Mouse (Mus musculus) forebrain, embryonic 11.5 days (tissue): ENCODE measurements around the gene Fbxl14. TPM values are rescaled to one million over a fixed set of nuclear protein-coding genes. Genes with fewer than 3 reads are reported as not detected.
"Not testable (repeated sequence)": the region's sequence is repeated elsewhere in the genome, so short reads cannot be mapped to it uniquely, and the experiment has no call there.

ENCODE experiments used
- ATAC-seq: fragments of 200-750 bp; cut with Nextera tagmentation; replicated peaks from 2 replicates; pipeline ENCODE4 v1.8.0; 2017; ENCODE audit warnings: moderate TSS enrichment; ENCODE audit not compliant: low FRiP score
- DNase-seq: peaks from one replicate; pipeline ENCODE4 v3.0.0-alpha.2; 2017; ENCODE audit warnings: low spot score
- H3K27ac ChIP-seq: fragments of 300-500 bp; sonication (generic); 2 replicates; pipeline ENCODE4 v1.5.1; 2014; ENCODE audit warnings: low read depth, low read length
- H3K27me3 ChIP-seq: fragments of 300-500 bp; sonication (generic); 2 replicates; pipeline ENCODE4 v1.6.1; 2014; ENCODE audit warnings: mild to moderate bottlenecking, low read length, mixed read lengths; ENCODE audit not compliant: control insufficient read depth, insufficient read depth
- H3K36me3 ChIP-seq: fragments of 300-500 bp; sonication (generic); 2 replicates; pipeline ENCODE4 v1.6.1; 2014; ENCODE audit warnings: mild to moderate bottlenecking, low read length, moderate library complexity, mixed read lengths; ENCODE audit not compliant: control insufficient read depth, insufficient read depth
- H3K4me1 ChIP-seq: fragments of 300-500 bp; sonication (generic); replicated peaks from 2 replicates; pipeline ENCODE4 v1.6.1; 2014; ENCODE audit warnings: low read length, mixed read lengths; ENCODE audit not compliant: control insufficient read depth, insufficient read depth
- H3K4me2 ChIP-seq: fragments of 300-500 bp; sonication (generic); 2 replicates; pipeline ENCODE4 v1.6.1; 2014; ENCODE audit warnings: low read depth, mild to moderate bottlenecking, low read length, moderate library complexity, mixed read lengths; ENCODE audit not compliant: severe bottlenecking
- H3K4me3 ChIP-seq: fragments of 300-500 bp; sonication (generic); 2 replicates; pipeline ENCODE4 v1.5.1; 2014; ENCODE audit warnings: low read depth, low read length
- H3K9ac ChIP-seq: fragments of 300-500 bp; sonication (generic); 2 replicates; pipeline ENCODE4 v1.6.1; 2014; ENCODE audit warnings: low read length
- H3K9me3 ChIP-seq: fragments of 300-500 bp; sonication (generic); 2 replicates; pipeline ENCODE4 v1.6.1; 2016; ENCODE audit warnings: low read length, mixed read lengths; ENCODE audit not compliant: control insufficient read depth
- WGBS: fragments of 180-500 bp; shearing (Covaris S2); extraction: QIAGEN DNeasy Blood & Tissue Kit; methylation state at CpG from one replicate; pipeline ENCODE4 v1.1.7; 2014; 5-methylcytosine and 5-hydroxymethylcytosine counted together
- polyA plus RNA-seq: library from polyadenylated mRNA; unstranded; fragments of >200 nt; fragmentation: Nextera tagmentation; extraction: Ambion mirVana; gene quantifications from 2 replicates; pipeline ENCODE4 v1.2.1, GENCODE M21; 2014

Gene Fbxl14
- 5.6 and 6.3 TPM in 2 replicates for polyA plus RNA-seq

DNA sequence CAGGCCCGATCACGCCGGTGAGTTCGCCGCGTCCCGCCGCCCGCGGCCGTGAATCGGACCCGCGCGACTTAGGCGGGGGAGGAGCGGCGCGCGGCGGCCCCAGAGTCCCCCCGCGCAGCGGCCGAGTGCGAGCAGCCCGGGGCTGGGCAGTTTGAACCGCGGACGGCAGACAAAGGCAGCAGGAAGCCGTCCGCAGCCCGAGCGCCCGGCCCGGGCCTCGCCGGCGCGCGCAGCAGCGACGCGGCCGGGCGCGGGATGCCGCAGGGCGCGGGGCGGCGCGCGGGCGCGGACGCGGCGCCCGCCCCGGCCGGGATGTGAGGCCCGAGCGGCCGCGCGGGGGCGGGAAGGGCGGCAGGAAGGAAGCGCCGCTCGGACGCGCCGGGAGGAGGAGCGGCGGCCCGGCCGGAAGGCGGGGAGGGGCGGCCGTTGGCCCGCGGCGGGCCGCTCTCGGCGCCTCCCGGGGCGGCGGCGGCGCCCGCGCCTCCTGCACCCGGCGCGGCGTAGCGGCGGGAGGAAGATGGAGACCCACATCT is at the start of gene Fbxl14:
Fbxl14 (plus strand) TSS at position 326 of the 533 bp plus-strand sequence.
- under 1% methylated on average over 89 of the region's 101 CpGs for WGBS

DNA sequence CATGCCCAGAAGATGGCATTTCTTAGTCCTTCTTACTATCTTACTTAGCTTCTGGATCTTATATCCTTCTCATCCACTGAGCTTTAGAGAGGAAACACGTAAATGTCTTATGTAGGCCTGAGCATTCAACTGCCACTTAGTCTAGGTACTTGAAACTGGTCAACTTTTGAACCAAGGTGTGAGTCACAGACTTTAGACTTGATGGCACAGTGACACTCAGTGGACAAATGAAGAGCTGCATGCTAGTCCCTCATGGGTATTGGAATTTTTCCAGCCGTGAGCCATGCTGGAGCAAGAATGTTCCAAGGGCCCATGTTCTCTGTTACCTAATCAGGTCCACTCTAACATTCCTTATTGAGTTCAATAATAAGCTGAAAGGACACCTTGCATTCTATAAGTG is 49.0 kb upstream of the Fbxl14 start:
- H3K27me3 ChIP-seq: no peaks in the 10 kb centered on the region
- WGBS: 71% methylated on average over 2 of the region's 2 CpGs
- DNase-seq (no peak), ATAC-seq (no peak)
- H3K4me3 ChIP-seq: no peak overlapping the region
- no peaks in the 10 kb centered on the region for H3K4me1 ChIP-seq
- H3K9ac ChIP-seq: no peak overlapping the region
- no peak overlapping the region for H3K4me2 ChIP-seq
- H3K9me3 ChIP-seq: no peaks in the 10 kb centered on the region; the same call in 1 of the 2 replicates
- no peaks in the 10 kb centered on the region; the same call in 1 of the 2 replicates for H3K36me3 ChIP-seq
- no peak overlapping the region for H3K27ac ChIP-seq

More for the DNA sequence above, at the start of gene Fbxl14:
- Histone ChIP-seq H3K27me3 (no peaks in the 10 kb centered on the region), H3K4me1 (peaks cover 17% of the 10 kb centered on the region), H3K4me3 (peak within 1 kb of the TSS; percentile 92), H3K36me3 (no peaks in the 10 kb centered on the region), H3K27ac (peak within 1 kb of the TSS; percentile 98), H3K9me3 (no peaks in the 10 kb centered on the region), H3K9ac (peak within 1 kb of the TSS; percentile 95), H3K4me2 (peak within 1 kb of the TSS; percentile 94)
- DNase-seq: no peak
- peak; percentile 81 for ATAC-seq

DNA sequence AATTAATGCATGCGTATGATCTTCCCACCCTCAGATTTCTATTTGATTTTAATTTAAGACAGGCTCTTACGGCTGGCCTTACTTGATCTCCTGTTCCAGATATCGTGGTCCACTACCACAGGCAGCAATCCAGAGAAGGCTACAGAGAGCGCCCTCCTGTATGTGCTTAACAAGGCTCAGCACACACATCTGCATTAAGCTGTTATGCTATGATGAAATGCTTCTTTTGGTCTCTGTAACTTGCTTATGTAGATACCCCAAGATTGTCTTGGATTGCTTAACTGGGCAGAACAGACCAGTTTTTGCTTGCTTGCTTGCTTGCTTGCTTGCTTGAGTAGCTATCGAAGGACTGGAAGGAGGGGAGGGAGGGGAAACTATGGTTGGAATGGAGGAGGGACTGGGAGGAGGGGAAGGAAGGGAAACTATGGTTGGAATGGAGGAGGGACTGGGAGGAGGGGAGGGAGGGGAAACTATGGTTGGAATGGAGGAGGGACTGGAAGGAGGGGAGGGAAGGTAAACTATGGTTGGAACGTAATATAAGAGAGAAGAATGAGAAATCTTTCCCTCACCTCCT is 47.6 kb upstream of the Fbxl14 start:
- WGBS: 91% methylated on average over 6 of the region's 6 CpGs
- Histone ChIP-seq H3K9me3 (no peaks in the 10 kb centered on the region; the same call in 1 of the 2 replicates), H3K27me3 (no peaks in the 10 kb centered on the region)

DNA sequence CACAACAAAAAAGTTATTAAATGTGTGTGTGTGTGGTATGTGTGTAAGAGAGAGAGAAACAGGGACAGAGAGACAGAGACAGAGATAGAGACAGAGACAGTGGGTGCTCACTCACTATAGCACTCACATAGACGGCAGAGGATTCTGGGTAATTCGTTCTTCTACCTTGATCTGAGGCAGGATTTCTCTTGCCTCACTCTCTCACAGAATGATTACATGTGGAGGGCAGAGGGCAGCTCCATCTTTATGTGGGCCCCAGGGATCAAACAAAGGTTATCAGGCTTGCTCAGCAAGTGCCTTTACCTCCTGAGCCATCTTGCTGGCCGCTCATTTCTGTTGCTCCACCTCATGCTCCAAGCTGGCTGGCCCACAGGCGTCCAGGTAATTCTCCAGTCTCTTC is 45.1 kb upstream of the Fbxl14 start:
- Histone ChIP-seq H3K27ac (no peak overlapping the region), H3K9me3 (no peaks in the 10 kb centered on the region), H3K4me2 (no peak overlapping the region), H3K4me1 (no peaks in the 10 kb centered on the region; the same call in 1 of the 2 replicates), H3K36me3 (no peaks in the 10 kb centered on the region; the same call in 1 of the 2 replicates), H3K27me3 (no peaks in the 10 kb centered on the region), H3K4me3 (no peak overlapping the region), H3K9ac (no peak overlapping the region)
- 83% methylated on average over 4 of the region's 4 CpGs for WGBS
- ATAC-seq (no peak), DNase-seq (no peak)

More for the DNA sequence above, 47.6 kb upstream of the Fbxl14 start:
- no peak overlapping the region for H3K4me3 ChIP-seq
- H3K27ac ChIP-seq: no peak overlapping the region
- H3K9ac ChIP-seq: no peak overlapping the region
- no peaks in the 10 kb centered on the region for H3K4me1 ChIP-seq
- no peaks in the 10 kb centered on the region; the same call in 1 of the 2 replicates for H3K36me3 ChIP-seq
- no peak for ATAC-seq
- no peak for DNase-seq
- no peak overlapping the region for H3K4me2 ChIP-seq

DNA sequence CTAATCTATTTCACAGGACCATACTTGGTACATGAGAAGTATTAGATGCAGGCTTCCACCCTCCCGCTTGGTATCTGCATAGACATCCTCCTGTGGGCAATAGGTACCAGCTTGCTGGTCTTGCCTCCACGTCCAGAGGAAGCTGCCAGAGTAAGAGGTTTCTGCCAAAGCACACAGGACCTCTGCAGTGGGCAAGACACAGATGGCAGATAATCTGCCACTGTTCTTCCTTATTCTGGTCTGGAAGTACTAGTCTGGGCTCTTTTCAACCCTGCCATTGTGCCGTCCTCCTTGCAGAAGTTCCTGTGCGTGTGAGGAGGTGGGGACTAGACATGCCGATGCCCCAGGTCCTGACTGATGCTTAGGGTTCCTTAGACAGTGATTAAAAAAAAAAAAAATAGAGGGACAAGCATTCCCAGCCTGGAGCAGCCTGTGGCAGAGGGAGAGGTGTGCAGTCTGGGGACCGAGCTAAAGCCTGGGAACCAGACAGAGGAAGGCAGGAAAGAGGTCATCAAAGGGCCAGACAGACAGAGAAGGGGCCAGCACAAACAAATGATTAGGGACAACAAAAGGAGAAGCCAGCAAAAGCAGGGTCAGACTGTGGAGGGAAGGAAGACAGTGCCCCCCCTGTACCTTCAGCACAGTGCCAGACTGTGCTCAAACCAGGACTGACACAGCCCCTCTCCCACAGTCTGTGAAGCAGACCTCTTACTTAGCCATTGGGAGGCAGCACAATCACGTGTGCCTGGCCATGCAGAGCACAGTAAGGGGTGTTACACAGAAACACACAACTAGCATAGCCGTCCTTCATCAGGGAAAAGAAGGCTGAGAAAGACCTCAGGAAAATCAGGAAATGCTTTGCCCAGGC is 41.3 kb upstream of the Fbxl14 start:
- no peaks in the 10 kb centered on the region; the same call in 1 of the 2 replicates for H3K4me1 ChIP-seq
- no peak overlapping the region for H3K4me2 ChIP-seq
- no peak overlapping the region for H3K9ac ChIP-seq
- H3K27ac ChIP-seq: no peak overlapping the region
- H3K4me3 ChIP-seq: no peak overlapping the region
- DNase-seq (no peak), ATAC-seq (peak; percentile 58; the same call in 1 of the 2 replicates)
- no peaks in the 10 kb centered on the region for H3K27me3 ChIP-seq
- H3K36me3 ChIP-seq: no peaks in the 10 kb centered on the region; the same call in 1 of the 2 replicates
- H3K9me3 ChIP-seq: no peaks in the 10 kb centered on the region
- WGBS: 65% methylated on average over 8 of the region's 8 CpGs

DNA sequence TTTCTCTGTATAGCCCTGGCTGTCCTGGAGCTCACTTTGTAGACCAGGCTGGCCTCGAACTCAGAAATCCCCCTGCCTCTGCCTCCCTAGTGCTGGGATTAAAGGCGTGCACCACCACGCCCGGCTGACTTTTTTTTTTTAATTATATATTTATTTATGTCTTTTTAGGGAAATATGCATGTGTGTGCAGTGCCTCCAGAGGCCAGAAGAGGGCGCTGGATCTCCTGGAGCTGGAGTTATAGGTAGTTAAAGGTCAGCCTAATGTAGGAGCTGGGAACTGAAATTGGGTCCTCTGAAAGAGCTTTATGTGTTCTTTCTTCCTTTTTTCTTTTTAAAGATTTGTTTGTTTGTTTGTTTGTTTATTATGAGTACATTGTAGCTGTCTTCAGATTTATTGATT is 36.7 kb upstream of the Fbxl14 start:
- not testable (repeated sequence) for H3K4me2 ChIP-seq, H3K27me3 ChIP-seq, ATAC-seq, H3K9ac ChIP-seq, H3K36me3 ChIP-seq, H3K4me1 ChIP-seq, H3K27ac ChIP-seq, DNase-seq, H3K9me3 ChIP-seq, H3K4me3 ChIP-seq
- WGBS: 86% methylated on average over 5 of the region's 5 CpGs

DNA sequence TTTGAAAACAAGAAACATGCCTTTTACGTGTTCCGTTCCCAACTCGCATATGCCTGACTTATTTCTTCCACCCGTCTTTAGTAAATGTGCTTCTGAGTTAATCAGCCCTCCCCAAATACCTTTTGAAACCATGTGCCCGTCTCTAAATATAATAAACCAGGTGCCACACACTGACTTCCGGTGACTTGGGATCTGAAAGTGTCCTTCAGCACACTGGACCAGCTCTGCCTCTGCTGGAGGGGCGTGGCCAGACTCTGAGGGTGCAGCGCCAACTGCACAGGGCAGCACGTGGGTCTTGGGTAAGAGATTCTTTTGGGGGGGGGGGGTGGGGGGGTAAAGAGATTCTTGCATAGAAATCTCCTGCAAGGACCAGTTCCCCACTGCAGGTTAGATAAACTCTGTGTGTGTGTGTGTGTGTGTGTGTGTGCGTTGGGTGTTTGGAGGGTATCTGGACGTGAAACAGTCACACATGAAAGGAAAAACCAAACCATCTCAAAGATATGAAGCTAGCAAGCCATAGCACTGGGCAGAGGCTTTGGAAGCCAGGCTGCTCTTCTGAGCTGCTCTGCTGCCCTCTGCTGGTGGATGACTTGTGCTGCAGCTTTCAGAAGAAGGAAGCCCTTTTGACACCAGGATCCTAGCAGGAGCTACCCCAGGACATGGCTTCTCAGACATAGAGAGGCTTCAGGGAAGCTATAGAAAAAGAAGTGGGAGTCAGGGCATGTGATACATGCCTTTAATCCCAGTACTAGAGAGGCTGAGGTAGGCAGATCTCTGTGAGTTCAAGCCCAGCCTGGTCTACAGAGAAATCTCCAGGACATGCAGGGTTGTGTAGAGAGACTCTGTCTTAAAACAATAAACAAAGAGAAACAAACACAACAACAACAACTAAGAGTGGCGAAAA is 35.5 kb upstream of the Fbxl14 start:
- ATAC-seq: peak; percentile 53
- peak; percentile 87 for DNase-seq
- Histone ChIP-seq H3K27ac (no peak overlapping the region), H3K4me1 (peaks cover 9% of the 10 kb centered on the region), H3K9me3 (no peaks in the 10 kb centered on the region), H3K4me2 (no peak overlapping the region), H3K36me3 (no peaks in the 10 kb centered on the region), H3K9ac (no peak overlapping the region), H3K27me3 (no peaks in the 10 kb centered on the region), H3K4me3 (no peak overlapping the region)
- 57% methylated on average over 12 of the region's 12 CpGs for WGBS
